Mouse (Mus musculus): ENCODE measurements around the gene Foxo3.

DNA sequence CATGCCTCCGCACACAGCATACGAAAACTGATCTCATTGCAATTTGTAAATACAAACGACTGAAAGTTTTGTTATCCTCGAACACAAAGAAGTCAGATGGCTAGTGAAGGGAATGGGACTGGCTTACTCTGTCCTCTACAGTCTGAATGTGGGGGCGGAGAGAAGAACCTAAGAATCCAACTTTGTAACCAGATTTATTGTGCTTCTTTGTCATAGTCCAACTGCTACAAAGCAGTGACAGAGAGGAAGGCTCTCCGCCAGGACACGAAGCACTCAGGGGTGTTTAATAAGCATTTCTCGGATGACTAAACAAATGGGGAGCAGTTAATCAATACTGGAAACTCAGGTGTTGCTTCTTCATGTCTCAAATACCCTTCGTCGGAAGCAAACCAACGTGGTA is 43.6 kb downstream of the Foxo3 start:
- TF ChIP-seq CTCF (IDR thresholded peaks at IDR 0.05; ENCODE audit: low read depth) (no peak), EP300 (IDR thresholded peaks at IDR 0.05; ENCODE audit: low read depth) (no peak)

Measured in liver, embryonic 14.5 days (tissue).